Mouse (Mus musculus): Measurements from ENCODE around the gene Hsdl1. TPM values are rescaled to one million over a fixed set of nuclear protein-coding genes. Genes with fewer than 3 reads are reported as not detected.
A peak's percentile ranks its signal among the peaks of the same experiment; 100 is the strongest.

Gene Hsdl1
- total RNA-seq (2021), result 10 to 100 TPM; 22.3 to 45.4 TPM
- long read RNA-seq, experiment 1, transcript Hsdl1-201 (5 exons, 3,141 nt), result major isoform, 42 of 50 reads
- long read RNA-seq, experiment 1, partial matches to known transcripts, result 2 of 50 reads
- long read RNA-seq, experiment 1, other reads (novel, unspliced or antisense), result 6 of 50 reads
- long read RNA-seq, experiment 2, transcript Hsdl1-201 (5 exons, 3,141 nt), result major isoform, 185 of 277 reads
- long read RNA-seq, experiment 2, partial matches to known transcripts, result 61 of 277 reads
- long read RNA-seq, experiment 2, other reads (novel, unspliced or antisense), result 31 of 277 reads

- DNase-seq (ENCODE audit: low spot score in 2 of 2), result peak; percentile 99 to 100
Measured at GRCm38 (mm10) chr8:119574437-119575365, at the start of gene Hsdl1, which contains the start of gene Dnaaf1. Gene Hsdl1, minus strand, starts transcription at chr8:119575183. Gene Dnaaf1, plus strand, starts transcription at chr8:119575235.

DNA sequence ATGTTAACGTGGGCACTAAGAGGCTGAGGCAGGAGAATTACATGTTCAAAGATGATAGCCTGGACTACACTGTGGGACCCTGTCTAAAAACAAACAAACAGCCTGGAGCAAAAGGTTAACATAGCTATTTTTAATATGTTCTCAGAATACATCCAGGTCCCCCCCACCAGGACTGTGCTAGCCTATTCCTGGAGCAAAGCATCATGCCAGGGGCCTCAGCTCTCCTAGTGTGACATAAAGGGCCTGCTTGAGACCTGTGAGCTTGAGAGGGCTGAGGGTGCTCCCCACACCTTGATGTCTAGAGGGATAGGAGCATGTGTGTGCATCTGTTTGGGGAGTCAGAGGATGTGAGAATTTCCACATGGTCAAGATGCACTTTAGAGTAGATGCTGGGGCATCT is 48.8 kb upstream of the Hsdl1 start:
- DNase-seq (ENCODE audit: low spot score in 2 of 2), result no peak

GRCm38 (mm10) chr8:119623061-119623460 is 48.1 kb upstream of the Hsdl1 start:
- no peak for DNase-seq (ENCODE audit: low spot score in 2 of 2)

DNA sequence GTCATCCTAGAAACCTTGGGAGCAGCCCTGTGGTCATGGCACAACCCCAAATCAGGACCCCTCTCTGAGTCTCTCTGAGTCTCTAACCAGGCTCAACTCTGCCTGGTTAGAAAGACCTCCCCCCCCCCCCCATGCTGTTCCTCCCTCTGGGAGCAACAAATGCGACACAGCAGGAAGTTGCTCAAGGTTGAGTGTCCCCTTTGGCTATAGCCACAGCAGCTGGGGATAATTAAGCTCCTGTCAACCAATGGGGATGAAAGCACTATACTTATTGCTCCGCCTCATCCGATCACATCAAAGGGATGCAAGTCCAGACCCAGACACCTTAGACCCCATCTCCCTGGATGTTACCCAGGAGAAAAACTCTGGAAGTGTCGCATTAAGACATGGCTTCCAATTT is 47.6 kb upstream of the Hsdl1 start:
- no peak for DNase-seq (ENCODE audit: low spot score in 2 of 2)

DNA sequence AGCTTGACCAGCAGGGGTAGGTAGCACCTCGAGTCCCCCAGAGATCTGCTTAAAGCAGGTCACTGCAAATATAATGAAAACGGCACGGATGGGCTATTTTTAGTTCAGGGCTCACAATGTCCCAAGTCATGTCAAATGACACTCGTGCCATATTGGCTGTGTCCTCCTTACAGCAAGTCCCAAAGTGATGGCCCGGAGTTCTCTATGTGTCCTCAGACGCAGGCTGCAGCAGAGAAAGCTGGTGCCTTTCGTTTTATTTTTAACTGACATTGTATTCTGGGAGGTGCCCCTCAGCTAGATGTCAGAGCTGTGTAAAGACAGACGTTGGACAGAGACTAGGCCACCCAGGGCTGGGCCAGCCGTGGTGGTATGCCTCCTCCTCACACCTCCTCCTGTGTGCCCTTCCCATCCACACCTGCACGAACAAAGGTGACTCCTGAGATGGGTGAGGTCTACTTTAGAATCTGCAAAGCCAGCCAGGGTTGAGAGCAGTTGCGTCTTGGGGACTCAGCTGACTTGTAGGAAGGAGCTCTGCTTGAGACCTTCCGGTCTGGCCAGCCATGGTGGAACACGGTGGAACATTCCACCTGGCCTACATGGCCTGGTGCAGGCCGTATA is 46.0 kb upstream of the Hsdl1 start:
- no peak for DNase-seq (ENCODE audit: low spot score in 2 of 2)

GRCm38 (mm10) chr8:119620116-119620840 is 45.3 kb upstream of the Hsdl1 start:
- no peak for DNase-seq (ENCODE audit: low spot score in 2 of 2)

DNA sequence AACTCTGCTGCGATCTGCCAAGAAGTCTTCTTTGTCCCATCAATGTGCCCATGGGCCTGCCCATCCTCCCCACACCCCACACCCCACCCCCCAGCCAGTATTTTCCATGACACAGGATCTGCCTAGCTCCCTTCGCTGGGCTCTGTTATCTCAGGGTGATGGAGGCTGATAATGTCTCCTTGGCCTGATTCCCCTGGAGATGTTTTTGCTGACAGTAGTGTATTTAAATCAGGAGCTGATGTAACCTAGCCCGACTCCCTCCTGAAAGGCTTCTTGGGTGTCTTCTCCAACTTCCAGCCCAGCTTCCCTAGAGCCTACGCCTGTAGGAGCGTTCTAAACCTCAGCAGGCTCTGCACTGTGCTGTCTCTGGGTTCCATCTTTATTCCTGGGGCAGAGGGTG is 43.9 kb upstream of the Hsdl1 start:
- DNase-seq (ENCODE audit: low spot score in 2 of 2), result no peak

DNA sequence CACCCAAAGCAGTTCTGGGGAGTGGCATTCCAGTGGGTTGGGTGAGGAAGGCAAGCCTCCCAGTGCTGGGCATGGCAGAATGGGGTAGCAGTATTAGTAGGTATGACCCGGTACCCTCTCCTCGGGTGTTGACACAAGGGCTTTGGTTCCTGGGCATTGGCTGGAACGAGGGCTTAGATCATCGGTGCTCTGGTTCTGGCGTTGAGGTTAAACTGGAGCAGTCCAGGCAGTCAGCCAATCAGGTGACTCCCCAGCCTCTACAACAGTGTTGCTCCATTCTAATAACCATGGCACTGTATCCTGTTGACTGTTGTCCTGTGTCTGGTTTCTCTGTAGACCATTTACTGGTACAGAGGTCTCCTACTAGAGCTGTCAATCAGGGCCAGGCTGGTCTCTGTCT is 42.6 kb upstream of the Hsdl1 start:
- no peak for DNase-seq (ENCODE audit: low spot score in 2 of 2)

- no peak for DNase-seq (ENCODE audit: low spot score in 2 of 2)
Measured at GRCm38 (mm10) chr8:119616811-119617210, 41.8 kb upstream of the Hsdl1 start.

DNA sequence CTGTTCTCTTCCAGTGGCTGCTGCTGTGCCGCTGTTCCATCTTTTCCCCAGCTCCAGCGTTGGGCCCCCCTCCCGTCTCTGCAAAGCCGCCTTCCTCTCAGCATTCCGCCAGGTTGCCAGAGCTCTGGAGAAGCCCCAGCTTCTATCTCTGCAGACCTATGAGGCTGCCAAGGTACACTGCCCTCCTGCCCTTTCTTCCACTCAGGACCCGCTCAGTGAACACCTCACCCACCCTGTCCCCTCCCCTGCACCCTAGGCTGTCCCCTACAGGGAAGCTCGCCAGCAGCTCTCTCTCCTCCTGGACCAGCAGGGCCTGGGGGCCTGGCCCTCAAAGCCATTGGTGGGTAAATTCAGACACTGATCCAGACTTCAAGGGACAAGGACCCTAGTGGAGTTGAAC is 41.4 kb upstream of the Hsdl1 start:
- no peak for DNase-seq (ENCODE audit: low spot score in 2 of 2)

DNA sequence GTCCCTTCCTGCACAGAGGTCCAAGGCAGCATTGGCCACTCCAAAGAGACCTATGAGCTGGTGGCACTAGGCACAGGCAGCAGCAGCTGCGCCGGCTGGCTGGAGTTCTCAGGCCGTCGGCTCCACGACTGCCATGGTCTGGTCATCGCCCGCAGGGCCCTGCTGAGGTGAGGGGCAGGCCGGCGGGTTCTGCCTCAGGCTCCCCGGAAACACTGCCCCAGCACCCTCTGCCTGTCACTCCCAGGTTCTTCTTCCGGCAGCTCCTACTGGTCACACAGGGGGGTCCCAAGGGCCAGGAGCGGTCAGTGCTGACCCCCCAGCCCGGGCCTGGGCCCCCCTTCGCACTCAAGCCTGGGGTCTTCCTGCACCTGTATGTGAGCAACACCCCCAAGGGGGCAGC is 40.1 kb upstream of the Hsdl1 start:
- no peak for DNase-seq (ENCODE audit: low spot score in 2 of 2)

DNA sequence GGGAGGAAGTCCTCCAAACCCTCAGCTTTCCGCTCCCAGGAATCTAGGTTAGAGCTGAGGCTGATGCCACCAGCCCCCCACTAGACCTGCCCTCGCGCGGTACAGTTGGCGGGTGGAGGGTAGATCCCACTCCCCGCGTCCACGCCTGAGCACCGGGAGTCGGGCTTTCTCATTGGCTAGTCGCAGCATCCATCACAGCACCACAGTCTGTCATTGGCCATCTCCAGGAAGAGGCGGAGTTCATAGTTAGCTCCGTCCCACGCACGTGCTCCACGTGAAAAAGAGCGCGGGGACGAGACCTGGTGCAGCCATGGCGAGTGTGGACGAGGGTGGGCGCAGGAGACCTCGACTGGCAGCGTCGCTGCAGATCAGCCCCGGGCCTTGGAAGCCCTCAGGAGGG is 37.5 kb upstream of the Hsdl1 start, which contains the start of gene Adad2:
Adad2 (plus strand) TSS at position 277 of the 400 bp plus-strand sequence.
- no peak for DNase-seq (ENCODE audit: low spot score in 2 of 2)

DNA sequence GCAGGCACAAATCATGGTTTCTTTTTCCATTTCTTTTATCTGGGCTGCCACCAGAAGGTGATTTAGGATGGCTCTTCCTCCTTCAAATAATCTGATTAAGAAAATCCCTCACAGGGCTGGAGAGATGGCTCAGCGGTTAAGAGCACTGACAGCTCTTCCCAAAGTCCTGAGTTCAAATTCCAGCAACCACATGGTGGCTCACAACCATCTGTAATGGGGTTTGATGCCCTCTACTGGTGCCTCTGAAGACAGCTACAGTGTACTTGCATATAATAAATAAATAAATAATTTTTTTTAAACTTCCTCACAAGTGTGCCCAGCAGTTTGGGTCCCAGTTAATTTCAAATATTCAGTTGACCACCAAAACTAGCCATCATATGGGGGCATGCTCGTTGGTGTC is 31.2 kb upstream of the Hsdl1 start:
- DNase-seq (ENCODE audit: low spot score in 2 of 2), result no peak

- DNase-seq (ENCODE audit: low spot score in 2 of 2), result peak; percentile 91 to 92
Measured at GRCm38 (mm10) chr8:119604996-119605395, 30.0 kb upstream of the Hsdl1 start, which contains the start of gene Taf1c. Gene Taf1c, minus strand, starts transcription at chr8:119605222.

DNA sequence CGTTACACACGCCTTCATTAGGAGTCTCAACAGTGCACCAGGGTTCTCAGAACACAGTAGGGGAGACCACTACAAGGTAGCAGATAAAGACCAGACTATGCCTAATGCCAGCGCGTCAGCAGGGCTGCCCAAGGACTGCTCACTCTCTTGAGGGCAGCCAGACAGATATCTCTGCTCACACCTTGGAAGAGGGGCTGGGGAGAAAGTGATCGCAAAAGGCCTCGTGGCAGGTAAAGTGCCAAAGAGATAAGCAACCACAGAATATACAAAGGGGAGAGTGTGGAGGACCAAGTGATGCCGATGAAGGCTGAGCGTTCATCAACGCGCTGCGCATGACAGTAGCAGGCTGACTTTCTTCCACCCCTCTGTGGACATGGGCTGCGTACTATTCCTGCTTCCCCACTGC is 29.4 kb upstream of the Hsdl1 start:
- no peak for DNase-seq (ENCODE audit: low spot score in 2 of 2)

DNA sequence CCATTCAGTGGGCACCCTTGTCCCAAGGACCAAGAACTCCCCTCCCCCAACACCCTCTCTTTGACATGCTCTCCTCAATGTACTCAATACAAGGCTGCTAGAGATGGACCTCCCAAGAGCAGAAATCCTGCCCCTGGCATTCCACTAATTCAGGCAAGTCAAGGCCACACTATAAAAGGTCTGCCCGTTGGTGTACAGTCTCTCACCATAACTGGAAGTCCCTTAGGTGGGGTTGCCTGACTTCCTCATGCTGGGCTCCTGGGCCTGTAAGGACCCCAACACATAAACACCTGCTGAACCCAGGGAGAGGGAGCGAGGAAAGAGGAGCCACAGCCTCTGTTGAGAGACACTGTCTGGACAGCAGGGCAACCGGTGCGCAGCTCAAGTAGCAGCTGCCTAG is 28.8 kb upstream of the Hsdl1 start:
- no peak for DNase-seq (ENCODE audit: low spot score in 2 of 2)

GRCm38 (mm10) chr8:119591456-119591855 is 16.5 kb upstream of the Hsdl1 start:
- DNase-seq (ENCODE audit: low spot score in 2 of 2), result no peak

DNA sequence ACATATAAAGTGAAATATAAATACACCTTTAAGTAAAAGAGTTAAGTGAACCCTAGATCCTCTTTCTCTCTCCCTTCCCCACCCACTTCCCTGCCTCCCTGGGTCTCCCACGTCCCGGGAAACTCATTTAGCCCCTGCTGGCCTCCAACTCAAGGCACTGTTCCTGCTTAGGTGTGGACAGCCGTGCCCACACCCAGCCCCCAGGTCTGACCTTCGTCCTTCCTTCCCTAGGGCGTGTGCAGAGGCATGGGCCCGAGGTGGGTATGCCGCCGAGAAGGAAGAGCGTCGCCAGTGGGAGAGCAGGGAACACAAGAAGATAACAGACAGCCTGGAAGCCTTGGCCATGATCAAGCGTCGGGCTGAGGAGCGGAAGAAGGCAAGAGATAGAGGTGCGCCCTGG is 15.4 kb upstream of the Hsdl1 start:
- DNase-seq (ENCODE audit: low spot score in 2 of 2), result no peak

DNA sequence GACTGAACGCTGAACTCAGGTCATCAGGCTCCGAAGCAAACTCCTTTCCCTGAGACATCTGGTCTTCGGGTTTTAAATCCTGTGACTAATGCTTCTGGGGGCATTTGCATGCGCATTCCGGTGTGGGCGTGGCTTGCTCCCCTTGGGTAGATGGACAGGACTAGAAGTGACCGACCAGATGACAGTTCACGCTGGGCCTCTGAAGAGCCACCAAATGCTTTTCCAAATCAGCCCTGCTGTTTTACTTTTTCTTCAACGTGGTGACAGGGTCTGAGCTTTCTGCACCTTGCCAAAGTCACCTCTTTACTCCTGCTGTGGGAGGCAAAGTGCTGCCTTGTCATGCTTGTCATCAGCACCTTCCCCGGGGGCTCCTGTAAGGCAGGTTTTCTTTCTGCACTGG is 13.9 kb upstream of the Hsdl1 start:
- DNase-seq (ENCODE audit: low spot score in 2 of 2), result no peak

DNA sequence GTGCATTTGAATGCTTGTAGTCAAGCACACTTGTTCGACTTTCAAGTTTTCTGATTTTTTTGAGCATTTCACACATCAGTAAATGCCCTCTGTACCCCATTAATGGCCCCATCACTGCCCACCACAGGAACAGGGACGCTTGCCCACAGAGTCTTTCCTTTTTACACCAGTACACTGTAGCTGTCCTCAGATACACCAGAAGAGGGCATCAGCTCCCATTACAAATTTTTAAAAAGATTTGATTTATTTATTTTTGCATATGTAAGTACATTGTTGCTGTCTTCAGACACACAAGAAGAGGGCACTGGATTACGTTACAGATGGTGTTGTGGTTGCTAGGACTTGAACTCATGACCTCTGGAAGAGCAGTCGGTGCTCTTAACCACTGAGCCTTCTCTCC is 13.3 kb upstream of the Hsdl1 start:
- no peak for DNase-seq (ENCODE audit: low spot score in 2 of 2)

DNA sequence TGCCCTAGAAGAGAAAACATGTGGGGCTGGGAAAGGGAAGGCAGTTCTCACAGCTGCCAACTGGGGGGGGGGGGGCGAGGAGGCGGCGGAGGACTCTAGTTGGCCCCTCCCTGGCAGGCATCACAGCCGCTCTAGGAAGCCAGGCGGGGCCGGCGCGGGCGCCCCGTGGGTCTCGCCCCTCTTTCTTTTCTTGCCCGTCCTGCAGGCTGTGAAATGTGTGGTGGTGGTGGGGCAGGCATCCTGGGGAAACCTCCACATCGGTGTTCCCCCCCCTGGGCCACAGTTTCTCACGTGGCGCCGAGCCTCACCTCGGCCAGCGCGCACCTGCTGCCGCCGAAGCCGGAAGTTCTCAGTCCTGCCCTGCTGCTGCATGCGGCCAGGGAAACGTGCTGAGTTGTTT is 10.9 kb upstream of the Hsdl1 start:
- DNase-seq (ENCODE audit: low spot score in 2 of 2), result no peak

Measured in adrenal gland, adult 18-20 months (tissue).